Mouse (Mus musculus) thymus, postnatal 10 days (tissue): ENCODE measurements around the gene Trip10.

Experiments
- DNase-seq, 2 experiments: peaks; one replicate each; pipeline ENCODE4 v3.0.0; 2021; ENCODE audit warnings: low spot score in 2 of 2

Trip10 gene

GRCm38 (mm10) chr17:57290671-57291055, 41.4 kb downstream of the Trip10 start:
- no peak for DNase-seq

- DNase-seq: no peak
Observed at GRCm38 (mm10) chr17:57292302-57292701, 43.0 kb downstream of the Trip10 start.

- DNase-seq: no peak
Observed at GRCm38 (mm10) chr17:57292968-57293367, 43.7 kb downstream of the Trip10 start.

GRCm38 (mm10) chr17:57295935-57296334, 46.7 kb downstream of the Trip10 start:
- no peak for DNase-seq

- no peak for DNase-seq
Observed at GRCm38 (mm10) chr17:57297040-57297439, 47.8 kb downstream of the Trip10 start.

- no peak for DNase-seq
Observed at GRCm38 (mm10) chr17:57305593-57305992, 56.3 kb downstream of the Trip10 start.

GRCm38 (mm10) chr17:57307074-57307473, 57.8 kb downstream of the Trip10 start:
- no peak for DNase-seq

- no peak for DNase-seq
Observed at GRCm38 (mm10) chr17:57311801-57312200, 62.5 kb downstream of the Trip10 start.
